18 mouse cellular contexts compared by ENCODE assay signal in genomic region chr5:91617331-91618233, GRCm38 (mm10).
DNase-seq lines count a peak whose midpoint lies in the region; ATAC-seq and TF ChIP-seq lines count a peak whose summit lies in the region.
"Had no signal": no experiment of that assay in that cellular context is flagged by ENCODE, and none has a peak within 500 bp of the region (broad histone marks: within the 10 kb centered on the region; RNA-seq: fewer than 3 reads in every experiment).

No protein-coding gene starts in this region.

- H3K4me1 ChIP-seq in heart, postnatal 0 days (ENCODE audit: control insufficient read depth, insufficient read depth): peaks cover 19% of the 10 kb centered on the region
- H3K4me1 ChIP-seq in lung, postnatal 0 days (ENCODE audit: insufficient read depth, low read depth, low read length): no peaks in the 10 kb centered on the region
- peaks cover 5% of the 10 kb centered on the region; the same call in 1 of the 2 replicates for H3K4me1 ChIP-seq in liver, embryonic 12.5 days
- H3K4me1 ChIP-seq: limb, embryonic 15.5 days had no signal

- ATAC-seq in heart, postnatal 0 days (ENCODE audit: insufficient read depth, low read depth): peak; percentile 72; the same call in 1 of the 2 replicates
- peak; percentile 44 for ATAC-seq in lung, postnatal 0 days
- ATAC-seq in liver, embryonic 12.5 days: no peak
- ATAC-seq: forebrain, postnatal 0 days; inflammation-experienced regulatory T-cells, adult 6 months; midbrain, embryonic 16.5 days had no signal

- no peak overlapping the region for H3K27ac ChIP-seq in heart, postnatal 0 days (ENCODE audit: low read depth)
- no peak overlapping the region for H3K27ac ChIP-seq in lung, postnatal 0 days (ENCODE audit: low read length)
- no peak overlapping the region for H3K27ac ChIP-seq in liver, embryonic 12.5 days
- H3K27ac ChIP-seq: hindbrain, embryonic 10.5 days; limb, embryonic 15.5 days; macrophage had no signal

- no peaks in the 10 kb centered on the region for H3K27me3 ChIP-seq in heart, postnatal 0 days (ENCODE audit: control insufficient read depth, insufficient read depth, low read length)
- H3K27me3 ChIP-seq in lung, postnatal 0 days (replicated peaks; ENCODE audit: insufficient read depth, low read length): 0 out of 2 replicates have a peak, but pooled peaks cover 3% of the 10 kb centered on the region
- no peaks in the 10 kb centered on the region for H3K27me3 ChIP-seq in liver, embryonic 12.5 days (replicated peaks)
- H3K27me3 ChIP-seq: limb, embryonic 15.5 days had no signal

- TF ChIP-seq CTCF in heart, postnatal 0 days (IDR thresholded peaks at IDR 0.05; ENCODE audit: low read depth): no peak
- TF ChIP-seq CTCF in lung, postnatal 0 days (IDR thresholded peaks at IDR 0.05): no peak

- no peak for TF ChIP-seq EP300 in heart, postnatal 0 days (IDR thresholded peaks at IDR 0.05; ENCODE audit: low read depth)
- no peak for TF ChIP-seq EP300 in lung, postnatal 0 days (IDR thresholded peaks at IDR 0.05)

- no peaks in the 10 kb centered on the region for H3K9me3 ChIP-seq in heart, postnatal 0 days (replicated peaks; ENCODE audit: control insufficient read depth, low read length)
- H3K9me3 ChIP-seq in lung, postnatal 0 days (ENCODE audit: low read length): no peaks in the 10 kb centered on the region
- no peaks in the 10 kb centered on the region for H3K9me3 ChIP-seq in liver, embryonic 12.5 days (replicated peaks)
- H3K9me3 ChIP-seq: hindbrain, embryonic 10.5 days; limb, embryonic 15.5 days had no signal

- 64% methylated on average over 11 of the region's 11 CpGs for WGBS in heart, postnatal 0 days
- WGBS in lung, postnatal 0 days: 60% methylated on average over 11 of the region's 11 CpGs
- WGBS in liver, embryonic 12.5 days (ENCODE audit: insufficient replicate concordance): 72% methylated on average over 11 of the region's 11 CpGs

- H3K4me2 ChIP-seq in heart, postnatal 0 days (ENCODE audit: low read depth, low read length): no peak overlapping the region
- H3K4me2 ChIP-seq in lung, postnatal 0 days (replicated peaks; ENCODE audit: low read depth, low read length): no peak overlapping the region
- no peak overlapping the region for H3K4me2 ChIP-seq in liver, embryonic 12.5 days
- H3K4me2 ChIP-seq: limb, embryonic 15.5 days had no signal

- 0 out of 2 replicates have a peak, but pooled peaks cover 3% of the 10 kb centered on the region for H3K36me3 ChIP-seq in heart, postnatal 0 days (replicated peaks; ENCODE audit: control insufficient read depth, insufficient read depth, low read length)
- H3K36me3 ChIP-seq in lung, postnatal 0 days (ENCODE audit: insufficient read depth, low read length): no peaks in the 10 kb centered on the region
- no peaks in the 10 kb centered on the region for H3K36me3 ChIP-seq in liver, embryonic 12.5 days
- H3K36me3 ChIP-seq: hindbrain, embryonic 10.5 days; limb, embryonic 15.5 days had no signal

- peak; percentile 20 for DNase-seq in adrenal gland, adult 2 months
- DNase-seq in adrenal gland, postnatal 14 days: no peak
- no peak for DNase-seq in heart, postnatal 0 days (ENCODE audit: low spot score)
- no peak for DNase-seq in heart, adult 11 months
- peak; percentile 52 for DNase-seq in lung, postnatal 0 days (ENCODE audit: low spot score)
- DNase-seq in lung, postnatal 36 days: no peak
- DNase-seq in layer of hippocampus, postnatal 25 days (ENCODE audit: extremely low spot score in 1 of 2, low spot score in 1 of 2): no peak
- DNase-seq: cerebellum, adult 8-10 months; forebrain, postnatal 0 days; gastrocnemius, postnatal 14 days; right cerebral cortex, postnatal 25 days had no signal

- H3K9ac ChIP-seq in heart, postnatal 0 days (replicated peaks; ENCODE audit: low read depth, low read length): no peak overlapping the region
- no peak overlapping the region for H3K9ac ChIP-seq in lung, postnatal 0 days (replicated peaks; ENCODE audit: low read depth)
- H3K9ac ChIP-seq in liver, embryonic 12.5 days: no peak overlapping the region
- H3K9ac ChIP-seq: forebrain, postnatal 0 days; limb, embryonic 15.5 days had no signal

- no peak overlapping the region for H3K4me3 ChIP-seq in heart, postnatal 0 days (ENCODE audit: low read depth, low read length)
- H3K4me3 ChIP-seq in lung, postnatal 0 days (ENCODE audit: low read depth, low read length): no peak overlapping the region
- H3K4me3 ChIP-seq in liver, embryonic 12.5 days: no peak overlapping the region
- H3K4me3 ChIP-seq: erythroblast, embryonic 14.5 days; hindbrain, embryonic 10.5 days; limb, embryonic 15.5 days had no signal

Comparison
In these comparisons a context has a peak if more than half of its experiments do, and no peak if none do; other contexts are left out.
1. DNase-seq: peak in adrenal gland, adult 2 months (single experiment) and lung, postnatal 0 days (single experiment); none in adrenal gland, postnatal 14 days (single experiment), heart, postnatal 0 days (single experiment), heart, adult 11 months (single experiment), lung, postnatal 36 days (single experiment) and layer of hippocampus, postnatal 25 days (0 of 2).